In the genomic region with DNA sequence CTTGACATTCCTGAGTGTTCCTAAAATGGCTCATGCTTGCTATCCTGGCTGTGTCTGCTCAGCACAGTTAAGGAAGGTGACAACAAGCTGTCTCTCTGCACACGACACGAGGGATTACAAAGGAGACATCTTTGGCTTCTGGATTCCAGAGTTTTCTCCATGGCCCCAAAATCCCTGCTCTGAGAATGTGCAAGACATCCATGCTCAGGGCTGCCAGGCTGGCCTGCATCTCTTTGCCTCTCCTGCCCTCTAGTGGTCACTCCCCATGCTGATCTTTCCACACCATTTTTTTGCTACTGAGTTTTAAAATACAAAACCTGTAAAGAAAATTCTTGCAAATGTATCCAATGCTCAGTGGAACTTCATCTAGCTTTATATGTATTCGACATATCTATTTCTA, we compare ENCODE assay signal across 9 mouse cellular contexts. TPM values are rescaled to one million over a fixed set of nuclear protein-coding genes. Genes with fewer than 3 reads are reported as not detected.
DNase-seq lines count a peak whose midpoint lies in the region; ATAC-seq lines count a peak whose summit lies in the region.
"Had no signal": no experiment of that assay in that cellular context is flagged by ENCODE, and none has a peak within 500 bp of the region (broad histone marks: within the 10 kb centered on the region; RNA-seq: fewer than 3 reads in every experiment).

No protein-coding gene starts in this region.

- no peaks in the 10 kb centered on the region for H3K27me3 ChIP-seq in embryonic facial prominence, embryonic 10.5 days (replicated peaks; ENCODE audit: low read depth, poor library complexity, severe bottlenecking)
- no peaks in the 10 kb centered on the region for H3K27me3 ChIP-seq in lung, embryonic 16.5 days (ENCODE audit: control insufficient read depth, insufficient read depth, low read depth, low read length)
- H3K27me3 ChIP-seq: heart, embryonic 13.5 days had no signal

- H3K9me3 ChIP-seq in embryonic facial prominence, embryonic 10.5 days: no peaks in the 10 kb centered on the region
- no peaks in the 10 kb centered on the region for H3K9me3 ChIP-seq in lung, embryonic 16.5 days (ENCODE audit: control insufficient read depth, low read length)
- H3K9me3 ChIP-seq: heart, embryonic 13.5 days had no signal

- no peak overlapping the region for H3K4me2 ChIP-seq in lung, embryonic 16.5 days (ENCODE audit: low read depth, low read length)
- H3K4me2 ChIP-seq: heart, embryonic 13.5 days had no signal

- no peak overlapping the region for H3K4me3 ChIP-seq in embryonic facial prominence, embryonic 10.5 days
- no peak overlapping the region for H3K4me3 ChIP-seq in lung, embryonic 16.5 days (ENCODE audit: low read length)
- H3K4me3 ChIP-seq: heart, embryonic 13.5 days had no signal

- H3K4me1 ChIP-seq in embryonic facial prominence, embryonic 10.5 days: peaks cover 20% of the 10 kb centered on the region
- H3K4me1 ChIP-seq in lung, embryonic 16.5 days (replicated peaks; ENCODE audit: control insufficient read depth, insufficient read depth, low read length): peaks cover 10% of the 10 kb centered on the region; the same call in 1 of the 2 replicates

- no peak overlapping the region for H3K9ac ChIP-seq in lung, embryonic 16.5 days (ENCODE audit: low read length)
- H3K9ac ChIP-seq: heart, embryonic 13.5 days had no signal

- no peaks in the 10 kb centered on the region for H3K36me3 ChIP-seq in embryonic facial prominence, embryonic 10.5 days (replicated peaks)
- no peaks in the 10 kb centered on the region for H3K36me3 ChIP-seq in lung, embryonic 16.5 days (ENCODE audit: control insufficient read depth, insufficient read depth, low read length)
- H3K36me3 ChIP-seq: heart, embryonic 13.5 days had no signal

- 0 out of 2 replicates have a peak, but pooled peaks have one; percentile 33 for ATAC-seq in lung, embryonic 16.5 days (ENCODE audit: low read depth)

- H3K27ac ChIP-seq in embryonic facial prominence, embryonic 10.5 days (replicated peaks): no peak overlapping the region; the same call in 1 of the 2 replicates
- H3K27ac ChIP-seq in lung, embryonic 16.5 days (ENCODE audit: low read length): no peak overlapping the region
- H3K27ac ChIP-seq: heart, embryonic 13.5 days had no signal

- peak; percentile 86 for DNase-seq in CD4-positive, CD25-positive, alpha-beta regulatory T cell, adult 2 months (ENCODE audit: low read depth, low spot score)
- peak; percentile 84 for DNase-seq in adrenal gland, postnatal 14 days
- peak; percentile 81 for DNase-seq in embryonic facial prominence, embryonic 10.5 days (ENCODE audit: low spot score)
- DNase-seq in heart, adult 9 months (ENCODE audit: low spot score in 2 of 2): peak; percentile 32 to 59
- peak; percentile 50 for DNase-seq in large intestine, adult 2 months (ENCODE audit: low read depth, low spot score)
- peak; percentile 84 for DNase-seq in retina, postnatal 1 day
- peak; percentile 51 to 64 for DNase-seq in thymus, postnatal 36 days

- 7% methylated on average over 3 of the region's 3 CpGs for WGBS in embryonic facial prominence, embryonic 10.5 days
- WGBS in large intestine, adult 2 months: 6% methylated on average over 3 of the region's 3 CpGs
- WGBS in lung, embryonic 16.5 days: 5% methylated on average over 3 of the region's 3 CpGs

RNA-seq across cellular contexts. Expression of a gene that starts 23.5 kb away (rescaled TPM):
- not detected in 2 replicates for total RNA-seq in adrenal gland, postnatal 14 days (2021)
- polyA plus RNA-seq in embryonic facial prominence, embryonic 10.5 days (2016; fragmentation: Nextera tagmentation; extraction: Ambion mirVana): not detected in 2 replicates
- 0.09 and 0.12 TPM in 2 replicates for polyA plus RNA-seq in large intestine, adult 2 months (2012; rRNA removed)
- 1.4 and 1.8 TPM in 2 replicates for polyA plus RNA-seq in lung, embryonic 16.5 days (2015; fragmentation: Nextera tagmentation; extraction: Ambion mirVana)
- polyA plus RNA-seq: heart, embryonic 13.5 days had no signal

RNA-seq across cellular contexts. Expression of a gene that starts 34.4 kb away (rescaled TPM):
- 86.3 and 94.8 TPM in 2 replicates for total RNA-seq in adrenal gland, postnatal 14 days (2021)
- 30.3 and 34.2 TPM in 2 replicates for polyA plus RNA-seq in embryonic facial prominence, embryonic 10.5 days (2016; fragmentation: Nextera tagmentation; extraction: Ambion mirVana)
- polyA plus RNA-seq in large intestine, adult 2 months (2012; rRNA removed): 609 and 758 TPM in 2 replicates
- polyA plus RNA-seq in lung, embryonic 16.5 days (2015; fragmentation: Nextera tagmentation; extraction: Ambion mirVana): 95.9 and 116 TPM in 2 replicates
